Mouse (Mus musculus): ENCODE data around the gene Creb3l2. TPM values are rescaled to one million over a fixed set of nuclear protein-coding genes. Genes with fewer than 3 reads are reported as not detected.
A peak's percentile ranks its signal among the peaks of the same experiment; 100 is the strongest.
"Not testable (repeated sequence)": the region's sequence is repeated elsewhere in the genome, so short reads cannot be mapped to it uniquely, and the experiment has no call there.

Creb3l2 gene
- polyA plus RNA-seq, 1 experiment from 2014 or later, result 5.7 TPM

GRCm38 (mm10) chr6:37463517-37464482 lies 21.9 kb upstream of the Creb3l2 start:
- WGBS, result 0% methylated on average over 7 of the region's 25 CpGs
- Histone ChIP-seq H3K4me2 (peak overlapping the region; percentile 54), H3K4me3 (peak overlapping the region; percentile 39)
- not testable (repeated sequence) for H3K36me3 ChIP-seq; H3K4me1 ChIP-seq (replicated peaks); H3K9me3 ChIP-seq; H3K27me3 ChIP-seq; H3K9ac ChIP-seq; H3K27ac ChIP-seq (replicated peaks)
- ATAC-seq (ENCODE audit: low read depth), result peak; percentile 97

GRCm38 (mm10) chr6:37460681-37461080 lies 18.7 kb upstream of the Creb3l2 start:
- no peaks in the 10 kb centered on the region for H3K36me3 ChIP-seq
- H3K9ac ChIP-seq, result no peak overlapping the region
- H3K4me1 ChIP-seq (replicated peaks), result peaks cover 3% of the 10 kb centered on the region
- no peak overlapping the region for H3K27ac ChIP-seq (replicated peaks)
- H3K9me3 ChIP-seq, result no peaks in the 10 kb centered on the region
- H3K27me3 ChIP-seq, result no peaks in the 10 kb centered on the region
- 85% methylated on average over 6 of the region's 6 CpGs for WGBS
- no peak overlapping the region for H3K4me3 ChIP-seq
- no peak for ATAC-seq (ENCODE audit: low read depth)
- no peak overlapping the region for H3K4me2 ChIP-seq

- H3K4me2 ChIP-seq; H3K9ac ChIP-seq; H3K4me1 ChIP-seq (replicated peaks); ATAC-seq (ENCODE audit: low read depth); H3K27me3 ChIP-seq; H3K27ac ChIP-seq (replicated peaks); H3K36me3 ChIP-seq; H3K4me3 ChIP-seq; H3K9me3 ChIP-seq: not testable (repeated sequence)
- 62% methylated on average over 9 of the region's 9 CpGs for WGBS
Measured at GRCm38 (mm10) chr6:37459656-37460055, 17.7 kb upstream of the Creb3l2 start.

- no peaks in the 10 kb centered on the region for H3K36me3 ChIP-seq
- no peak overlapping the region for H3K4me2 ChIP-seq
- H3K27me3 ChIP-seq, result no peaks in the 10 kb centered on the region
- H3K4me3 ChIP-seq, result no peak overlapping the region
- H3K9me3 ChIP-seq, result no peaks in the 10 kb centered on the region
- H3K4me1 ChIP-seq (replicated peaks), result no peaks in the 10 kb centered on the region
- WGBS, result 41% methylated on average over 10 of the region's 10 CpGs
- no peak overlapping the region for H3K27ac ChIP-seq (replicated peaks)
- no peak for ATAC-seq (ENCODE audit: low read depth)
- H3K9ac ChIP-seq, result no peak overlapping the region
Measured at GRCm38 (mm10) chr6:37457990-37458655, 16.2 kb upstream of the Creb3l2 start.

- WGBS, result 78% methylated on average over 5 of the region's 5 CpGs
- no peaks in the 10 kb centered on the region for H3K27me3 ChIP-seq
- H3K9me3 ChIP-seq, result no peaks in the 10 kb centered on the region
- H3K4me3 ChIP-seq, result no peak overlapping the region
- H3K4me2 ChIP-seq, result no peak overlapping the region
- no peak overlapping the region for H3K27ac ChIP-seq (replicated peaks)
- no peaks in the 10 kb centered on the region for H3K4me1 ChIP-seq (replicated peaks)
- no peak for ATAC-seq (ENCODE audit: low read depth)
- H3K9ac ChIP-seq, result no peak overlapping the region
- H3K36me3 ChIP-seq, result no peaks in the 10 kb centered on the region
Measured at GRCm38 (mm10) chr6:37455540-37455939, 13.6 kb upstream of the Creb3l2 start.

GRCm38 (mm10) chr6:37453047-37453446 lies 11.1 kb upstream of the Creb3l2 start:
- no peaks in the 10 kb centered on the region for H3K9me3 ChIP-seq
- no peak for ATAC-seq (ENCODE audit: low read depth)
- no peaks in the 10 kb centered on the region for H3K4me1 ChIP-seq (replicated peaks)
- no peak overlapping the region for H3K27ac ChIP-seq (replicated peaks)
- no peak overlapping the region for H3K9ac ChIP-seq
- H3K36me3 ChIP-seq, result no peaks in the 10 kb centered on the region
- H3K4me3 ChIP-seq, result no peak overlapping the region
- 82% methylated on average over 4 of the region's 4 CpGs for WGBS
- no peak overlapping the region for H3K4me2 ChIP-seq
- no peaks in the 10 kb centered on the region; the same call in 1 of the 2 replicates for H3K27me3 ChIP-seq

GRCm38 (mm10) chr6:37451664-37452063 lies 9.7 kb upstream of the Creb3l2 start:
- Histone ChIP-seq H3K27ac (replicated peaks) (no peak overlapping the region), H3K9ac (no peak overlapping the region), H3K9me3 (no peaks in the 10 kb centered on the region), H3K4me3 (no peak overlapping the region), H3K36me3 (no peaks in the 10 kb centered on the region), H3K4me1 (replicated peaks) (no peaks in the 10 kb centered on the region), H3K4me2 (no peak overlapping the region), H3K27me3 (no peaks in the 10 kb centered on the region; the same call in 1 of the 2 replicates)
- no peak for ATAC-seq (ENCODE audit: low read depth)
- 61% methylated on average over 4 of the region's 4 CpGs for WGBS

GRCm38 (mm10) chr6:37447704-37448466 lies 5.9 kb upstream of the Creb3l2 start:
- no peaks in the 10 kb centered on the region; the same call in 1 of the 2 replicates for H3K27me3 ChIP-seq
- no peaks in the 10 kb centered on the region for H3K36me3 ChIP-seq
- peaks cover 3% of the 10 kb centered on the region; the same call in 1 of the 2 replicates for H3K4me1 ChIP-seq (replicated peaks)
- peak; percentile 81 for ATAC-seq (ENCODE audit: low read depth)
- no peak overlapping the region for H3K9ac ChIP-seq
- H3K4me3 ChIP-seq, result no peak overlapping the region
- H3K9me3 ChIP-seq, result no peaks in the 10 kb centered on the region
- H3K4me2 ChIP-seq, result no peak overlapping the region
- WGBS, result 29% methylated on average over 10 of the region's 10 CpGs
- no peak overlapping the region for H3K27ac ChIP-seq (replicated peaks)

GRCm38 (mm10) chr6:37442781-37443180 lies 835 bp upstream of the Creb3l2 start:
- Histone ChIP-seq H3K4me1 (replicated peaks) (peaks cover 17% of the 10 kb centered on the region), H3K4me3 (peak overlapping the region; percentile 73), H3K27me3 (peaks cover 6% of the 10 kb centered on the region; the same call in 1 of the 2 replicates), H3K9ac (peak overlapping the region; percentile 66), H3K9me3 (no peaks in the 10 kb centered on the region), H3K27ac (replicated peaks) (0 out of 2 replicates have a peak overlapping the region, but pooled peaks have one; percentile 67), H3K4me2 (peak overlapping the region; percentile 56), H3K36me3 (no peaks in the 10 kb centered on the region)
- WGBS, result 49% methylated on average over 4 of the region's 4 CpGs
- peak; percentile 20; the same call in 1 of the 2 replicates for ATAC-seq (ENCODE audit: low read depth)

- no peaks in the 10 kb centered on the region for H3K36me3 ChIP-seq
Measured at GRCm38 (mm10) chr6:37441251-37442011, 515 bp downstream of the Creb3l2 start.

More at GRCm38 (mm10) chr6:37441251-37442011, 515 bp downstream of the Creb3l2 start:
- peak overlapping the region; percentile 79 for H3K27ac ChIP-seq (replicated peaks)
- under 1% methylated on average over 40 of the region's 40 CpGs for WGBS
- peak overlapping the region; percentile 82 for H3K4me2 ChIP-seq
- H3K27me3 ChIP-seq, result peaks cover 6% of the 10 kb centered on the region; the same call in 1 of the 2 replicates
- peak; percentile 74 for ATAC-seq (ENCODE audit: low read depth)
- peak overlapping the region; percentile 73 for H3K4me3 ChIP-seq
- H3K9ac ChIP-seq, result peak overlapping the region; percentile 80
- no peaks in the 10 kb centered on the region for H3K9me3 ChIP-seq
- peaks cover 17% of the 10 kb centered on the region for H3K4me1 ChIP-seq (replicated peaks)

All from neural tube, embryonic 13.5 days (tissue).